Mouse (Mus musculus) testis, adult 2 months (tissue): Measurements from ENCODE around the gene Cbfa2t3. TPM values are rescaled to one million over a fixed set of nuclear protein-coding genes. Genes with fewer than 3 reads are reported as not detected.

ENCODE experiments used
- H3K27ac ChIP-seq: fragments of 200-500 bp; 2 replicates; pipeline ENCODE4 v1.5.1; 2012; ENCODE audit warnings: low read depth, low read length; ENCODE audit not compliant: control insufficient read depth, insufficient read depth
- H3K27me3 ChIP-seq: fragments of 200-500 bp; 2 replicates; pipeline ENCODE4 v1.6.1; 2012; ENCODE audit warnings: mild to moderate bottlenecking, low read length, moderate library complexity; ENCODE audit not compliant: control insufficient read depth, insufficient read depth
- H3K36me3 ChIP-seq: fragments of 200-500 bp; 2 replicates; pipeline ENCODE4 v1.6.1; 2012; ENCODE audit warnings: mild to moderate bottlenecking, low read length; ENCODE audit not compliant: control insufficient read depth, insufficient read depth
- H3K4me1 ChIP-seq: fragments of 200-500 bp; 2 replicates; pipeline ENCODE4 v1.6.1; 2012; ENCODE audit warnings: low read length; ENCODE audit not compliant: control insufficient read depth, insufficient read depth
- H3K4me3 ChIP-seq: fragments of 200-500 bp; 2 replicates; pipeline ENCODE4 v1.5.1; 2012; ENCODE audit warnings: low read depth, mild to moderate bottlenecking, low read length, moderate library complexity, mixed read lengths; ENCODE audit not compliant: control insufficient read depth
- CTCF ChIP-seq: fragments of 200-500 bp; IDR thresholded peaks from 2 replicates; pipeline ENCODE4 v1.5.1; 2012; ENCODE audit warnings: low read depth, mild to moderate bottlenecking, inconsistent platforms, low read length, moderate library complexity; ENCODE audit not compliant: control insufficient read depth, insufficient read depth, insufficient replicate concordance
- POLR2A ChIP-seq: fragments of 200-500 bp; IDR thresholded peaks from 2 replicates; pipeline ENCODE4 v1.6.1; 2012; ENCODE audit warnings: low read depth, mild to moderate bottlenecking, inconsistent platforms, low read length, moderate library complexity; ENCODE audit not compliant: control insufficient read depth
- polyA plus RNA-seq: library from polyadenylated mRNA; depleted of rRNA; stranded (reverse); fragments of >200 nt; gene quantifications from 2 replicates; pipeline ENCODE4 v1.2.3, GENCODE M21; 2012

Cbfa2t3 gene
- polyA plus RNA-seq, 1 experiment = 0.59 TPM

DNA sequence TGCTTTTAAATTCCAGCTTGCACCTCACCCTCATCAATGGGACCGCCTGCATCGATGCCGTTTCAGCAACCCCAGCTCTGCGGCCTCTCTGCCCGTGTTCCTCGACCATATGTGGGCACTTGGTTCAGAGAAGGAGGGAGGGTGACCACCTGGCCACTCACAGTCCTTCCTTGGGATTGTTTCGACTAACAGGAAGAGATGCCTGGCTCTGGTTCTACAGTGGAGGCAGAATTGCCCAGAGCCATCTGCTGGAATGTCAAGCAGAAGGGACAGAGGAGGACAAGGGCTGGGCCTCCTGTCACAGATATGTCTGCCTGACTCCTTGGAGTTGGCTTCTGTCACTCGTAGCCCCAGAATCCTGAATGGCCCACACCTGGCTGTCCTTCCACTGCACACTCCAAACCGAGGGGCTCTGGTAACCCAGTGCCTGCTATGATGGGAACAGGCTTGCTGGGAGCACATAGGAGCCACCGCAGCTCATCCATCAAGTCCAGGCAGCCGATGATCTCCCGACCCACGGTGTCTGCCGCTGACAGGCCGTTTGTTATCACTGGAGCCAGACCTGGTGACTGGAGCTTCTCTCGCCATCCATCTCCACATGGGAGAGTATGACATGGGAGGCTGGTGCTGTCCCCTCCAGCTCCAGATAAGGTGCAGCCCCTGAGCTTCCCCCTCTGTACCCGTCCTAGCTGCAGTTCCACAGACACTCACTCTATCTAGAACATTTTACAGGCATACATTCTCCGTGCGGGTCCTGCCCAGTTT lies 13.6 kb downstream of the Cbfa2t3 start:
- H3K27me3 ChIP-seq = no peaks in the 10 kb centered on the region
- no peak for TF ChIP-seq POLR2A

GRCm38 (mm10) chr8:122682820-122683219 lies 16.1 kb downstream of the Cbfa2t3 start:
- Histone ChIP-seq H3K27ac (no peak overlapping the region), H3K4me1 (peaks cover 4% of the 10 kb centered on the region), H3K36me3 (no peaks in the 10 kb centered on the region), H3K4me3 (no peak overlapping the region), H3K27me3 (no peaks in the 10 kb centered on the region)
- TF ChIP-seq CTCF (no peak), POLR2A (no peak)

More for the DNA sequence above, 13.6 kb downstream of the Cbfa2t3 start:
- no peaks in the 10 kb centered on the region for H3K4me1 ChIP-seq
- no peak overlapping the region for H3K27ac ChIP-seq
- H3K36me3 ChIP-seq = no peaks in the 10 kb centered on the region
- H3K4me3 ChIP-seq = no peak overlapping the region

GRCm38 (mm10) chr8:122680171-122680570 lies 18.7 kb downstream of the Cbfa2t3 start:
- no peak for TF ChIP-seq POLR2A
- TF ChIP-seq CTCF = no peak
- no peaks in the 10 kb centered on the region for H3K36me3 ChIP-seq
- H3K27ac ChIP-seq = no peak overlapping the region
- no peaks in the 10 kb centered on the region for H3K27me3 ChIP-seq
- peaks cover 12% of the 10 kb centered on the region for H3K4me1 ChIP-seq
- H3K4me3 ChIP-seq = no peak overlapping the region

GRCm38 (mm10) chr8:122679325-122679920 lies 19.5 kb downstream of the Cbfa2t3 start:
- Histone ChIP-seq H3K4me3 (no peak overlapping the region), H3K27ac (no peak overlapping the region), H3K4me1 (peaks cover 12% of the 10 kb centered on the region), H3K27me3 (no peaks in the 10 kb centered on the region), H3K36me3 (no peaks in the 10 kb centered on the region)
- TF ChIP-seq POLR2A = no peak

DNA sequence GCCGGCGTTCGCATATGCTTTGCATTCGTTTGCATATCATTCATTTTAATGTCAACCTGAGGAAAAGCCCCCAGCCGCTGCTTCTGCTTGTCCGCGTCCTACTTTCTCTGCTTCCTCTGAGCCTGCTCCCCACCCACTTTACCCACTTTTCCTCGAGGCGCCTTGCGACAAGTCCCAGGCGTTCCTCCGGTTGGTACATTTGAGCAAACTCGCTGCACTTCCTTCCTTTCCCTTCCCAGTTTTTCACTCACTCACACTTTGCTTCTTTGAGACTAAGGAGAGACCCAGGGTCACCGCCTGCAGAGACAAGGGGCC lies 20.1 kb downstream of the Cbfa2t3 start:
- Histone ChIP-seq H3K27ac (no peak overlapping the region), H3K4me1 (peaks cover 12% of the 10 kb centered on the region), H3K36me3 (no peaks in the 10 kb centered on the region), H3K4me3 (peak overlapping the region; percentile 75), H3K27me3 (no peaks in the 10 kb centered on the region)
- TF ChIP-seq CTCF = no peak
- TF ChIP-seq POLR2A = no peak

DNA sequence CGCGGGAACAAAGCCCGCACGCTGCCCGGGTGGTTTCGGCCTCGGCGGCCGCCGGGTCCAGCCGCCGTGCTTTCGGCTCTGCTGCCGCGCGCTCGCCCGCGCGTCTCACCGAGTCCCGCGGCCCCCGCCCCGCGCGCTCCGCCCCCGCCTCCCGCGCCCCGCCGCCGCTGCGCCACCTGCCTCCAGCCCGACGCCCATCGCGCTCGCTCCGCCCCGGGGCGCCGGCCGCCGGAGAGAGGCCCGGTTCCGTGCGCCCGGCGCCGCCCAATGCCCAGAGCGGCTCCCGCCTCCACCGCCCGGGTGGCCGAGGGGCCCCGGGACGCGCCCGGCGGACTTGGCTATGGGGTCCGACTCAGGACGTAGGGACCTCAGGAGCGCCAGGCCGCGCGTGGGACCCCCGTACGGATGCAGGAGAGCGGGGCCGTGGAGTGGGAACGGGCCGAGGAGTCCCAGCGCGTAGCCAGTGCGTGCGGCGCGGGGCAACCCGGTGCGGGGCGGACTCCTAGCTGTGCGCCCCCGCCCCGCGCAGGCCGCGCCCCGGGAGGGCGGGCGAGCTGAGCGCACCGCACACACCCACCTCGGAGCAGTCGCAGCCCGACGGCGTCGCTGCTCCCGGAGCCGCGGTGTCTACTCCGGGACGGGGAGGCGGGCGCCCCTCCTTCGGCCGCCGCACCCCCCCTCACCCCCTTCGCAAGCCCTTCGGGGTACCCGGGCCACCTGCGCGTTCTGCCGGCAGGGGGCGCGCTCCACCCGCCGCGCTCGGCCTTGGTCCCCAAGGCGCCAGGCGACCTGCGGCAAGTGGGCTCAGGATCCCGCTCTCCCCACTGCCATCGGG lies 20.6 kb downstream of the Cbfa2t3 start:
- peak; percentile 69 for TF ChIP-seq CTCF
- no peak for TF ChIP-seq POLR2A
- Histone ChIP-seq H3K4me3 (peak overlapping the region; percentile 75), H3K4me1 (peaks cover 12% of the 10 kb centered on the region), H3K36me3 (no peaks in the 10 kb centered on the region), H3K27me3 (no peaks in the 10 kb centered on the region), H3K27ac (no peak overlapping the region)

DNA sequence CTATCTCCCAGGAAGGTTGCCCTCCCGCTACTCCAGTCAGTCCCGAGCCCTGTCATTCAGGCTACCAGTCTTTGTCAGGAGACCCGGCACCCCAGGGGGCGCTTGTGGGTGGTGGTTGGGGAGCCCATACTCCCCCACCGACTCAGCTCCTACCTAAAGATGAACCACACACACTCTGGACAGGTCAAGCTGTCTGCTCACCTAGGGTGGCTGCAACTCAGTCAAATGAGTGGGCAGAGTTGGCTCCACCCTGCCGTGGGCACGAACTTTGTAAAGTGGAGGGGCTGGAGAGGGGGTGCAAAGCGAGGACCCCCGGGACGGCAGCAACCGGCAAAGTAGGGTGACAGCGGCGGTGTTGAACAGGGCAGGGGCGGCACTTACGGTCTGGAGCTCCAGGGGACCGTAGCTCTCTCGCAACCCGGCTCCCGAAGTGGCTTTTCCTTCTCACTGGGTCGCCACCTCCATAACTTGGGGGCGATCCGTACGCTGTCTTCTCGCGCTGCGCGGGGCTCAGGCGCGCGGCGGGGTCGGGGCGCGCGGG lies 21.4 kb downstream of the Cbfa2t3 start:
- H3K36me3 ChIP-seq = no peaks in the 10 kb centered on the region
- H3K4me3 ChIP-seq = peak overlapping the region; percentile 75
- peaks cover 12% of the 10 kb centered on the region for H3K4me1 ChIP-seq
- no peaks in the 10 kb centered on the region for H3K27me3 ChIP-seq
- TF ChIP-seq CTCF = no peak
- no peak for TF ChIP-seq POLR2A
- H3K27ac ChIP-seq = no peak overlapping the region
